Mouse (Mus musculus) heart, embryonic 14.5 days (tissue): Measurements from ENCODE around the gene Rpl23. TPM values are rescaled to one million over a fixed set of nuclear protein-coding genes. Genes with fewer than 3 reads are reported as not detected.
A peak's percentile ranks its signal among the peaks of the same experiment; 100 is the strongest.
"Not testable (repeated sequence)": the region's sequence is repeated elsewhere in the genome, so short reads cannot be mapped to it uniquely, and the experiment has no call there.

Experiments
- ATAC-seq: fragments of 200-750 bp; cut with Nextera tagmentation; 2 replicates; pipeline ENCODE4 v1.8.0; 2017; ENCODE audit warnings: low read depth, moderate TSS enrichment; ENCODE audit not compliant: insufficient number of reproducible peaks, insufficient read depth, low FRiP score
- H3K27ac ChIP-seq, 2 experiments: fragments of 200-500 bp in 1 of 2; fragments of 300-500 bp in 1 of 2; sonication (generic) in 1 of 2; replicated peaks in 1 of 2; 2 replicates each; pipeline ENCODE4 v1.5.1; 2012 to 2014; ENCODE audit warnings: low read depth in 2 of 2, low read length in 2 of 2, control low read depth in 1 of 2, mild to moderate bottlenecking in 1 of 2, mixed read lengths in 1 of 2; ENCODE audit not compliant: control insufficient read depth in 1 of 2, insufficient read depth in 1 of 2
- H3K27me3 ChIP-seq: fragments of 300-500 bp; sonication (generic); 2 replicates; pipeline ENCODE4 v1.6.1; 2014; ENCODE audit warnings: mild to moderate bottlenecking, low read length, control low read depth; ENCODE audit not compliant: control insufficient read depth, insufficient read depth
- H3K36me3 ChIP-seq: fragments of 300-500 bp; sonication (generic); 2 replicates; pipeline ENCODE4 v1.6.1; 2014; ENCODE audit warnings: mild to moderate bottlenecking, control low read depth, low read length, mixed read lengths; ENCODE audit not compliant: control insufficient read depth, insufficient read depth
- H3K4me1 ChIP-seq, 2 experiments: fragments of 200-500 bp in 1 of 2; fragments of 300-500 bp in 1 of 2; sonication (generic) in 1 of 2; 2 replicates each; pipeline ENCODE4 v1.6.1; 2012 to 2014; ENCODE audit warnings: low read length in 2 of 2, control low read depth in 1 of 2, mixed read lengths in 1 of 2; ENCODE audit not compliant: control insufficient read depth in 2 of 2, insufficient read depth in 2 of 2
- H3K4me2 ChIP-seq: fragments of 300-500 bp; sonication (generic); 2 replicates; pipeline ENCODE4 v1.6.1; 2014; ENCODE audit warnings: mild to moderate bottlenecking, low read length
- H3K4me3 ChIP-seq, 2 experiments: fragments of 200-500 bp in 1 of 2; fragments of 300-500 bp in 1 of 2; sonication (generic) in 1 of 2; 2 replicates each; pipeline ENCODE4 v1.5.1; 2012 to 2014; ENCODE audit warnings: low read length in 2 of 2, mild to moderate bottlenecking in 2 of 2, control low read depth in 1 of 2, low read depth in 1 of 2, moderate library complexity in 1 of 2; ENCODE audit not compliant: control insufficient read depth in 1 of 2, insufficient read depth in 1 of 2
- H3K9ac ChIP-seq: fragments of 300-500 bp; sonication (generic); 2 replicates; pipeline ENCODE4 v1.6.1; 2014; ENCODE audit warnings: mild to moderate bottlenecking, low read length
- H3K9me3 ChIP-seq: fragments of 300-500 bp; sonication (generic); 2 replicates; pipeline ENCODE4 v1.6.1; 2016; ENCODE audit warnings: low read length, control low read depth; ENCODE audit not compliant: control insufficient read depth
- WGBS: fragments of 180-500 bp; shearing (Covaris S2); extraction: QIAGEN DNeasy Blood & Tissue Kit; methylation state at CpG from one replicate; pipeline ENCODE4 v1.1.7; 2014; 5-methylcytosine and 5-hydroxymethylcytosine counted together
- polyA plus RNA-seq: library from polyadenylated mRNA; unstranded; fragments of >200 nt; fragmentation: Nextera tagmentation; extraction: Ambion mirVana; gene quantifications from 2 replicates; pipeline ENCODE4 v1.2.1, GENCODE M21; 2014

Gene Rpl23
- polyA plus RNA-seq, 1 experiment from 2014 or later: 536 TPM

GRCm38 (mm10) chr11:97742157-97742556 is 40.1 kb downstream of the Rpl23 start:
- no peak overlapping the region for H3K27ac ChIP-seq
- H3K27me3 ChIP-seq: no peaks in the 10 kb centered on the region
- H3K9me3 ChIP-seq: no peaks in the 10 kb centered on the region
- ATAC-seq: no peak
- H3K9ac ChIP-seq: no peak overlapping the region
- peaks cover 12 to 19% of the 10 kb centered on the region in 2 experiments for H3K4me1 ChIP-seq
- no peak overlapping the region for H3K4me3 ChIP-seq
- H3K4me2 ChIP-seq: no peak overlapping the region
- peaks cover 11% of the 10 kb centered on the region for H3K36me3 ChIP-seq
- WGBS: 79% methylated on average over 5 of the region's 5 CpGs

- ATAC-seq: no peak
Observed at GRCm38 (mm10) chr11:97740190-97740589, 42.0 kb downstream of the Rpl23 start.

GRCm38 (mm10) chr11:97739155-97739554 is 43.1 kb downstream of the Rpl23 start:
- Histone ChIP-seq H3K4me1 (peaks cover 12 to 17% of the 10 kb centered on the region in 2 experiments), H3K9ac (no peak overlapping the region), H3K4me3 (no peak overlapping the region), H3K9me3 (no peaks in the 10 kb centered on the region), H3K36me3 (no peaks in the 10 kb centered on the region), H3K27ac (no peak overlapping the region), H3K4me2 (no peak overlapping the region), H3K27me3 (no peaks in the 10 kb centered on the region)
- ATAC-seq: no peak
- 90% methylated on average over 3 of the region's 3 CpGs for WGBS

More at GRCm38 (mm10) chr11:97740190-97740589, 42.0 kb downstream of the Rpl23 start:
- Histone ChIP-seq H3K9ac (peak overlapping the region; percentile 34; the same call in 1 of the 2 replicates), H3K9me3 (no peaks in the 10 kb centered on the region), H3K36me3 (no peaks in the 10 kb centered on the region), H3K4me1 (peaks cover 12 to 17% of the 10 kb centered on the region in 2 experiments), H3K4me3 (no peak overlapping the region), H3K27me3 (no peaks in the 10 kb centered on the region), H3K27ac (no peak overlapping the region; a peak in 1 of 4 replicates), H3K4me2 (no peak overlapping the region)
- WGBS: 43% methylated on average over 7 of the region's 7 CpGs

GRCm38 (mm10) chr11:97738703-97739102 is 43.5 kb downstream of the Rpl23 start:
- Histone ChIP-seq H3K36me3 (no peaks in the 10 kb centered on the region), H3K4me1 (peaks cover 12 to 15% of the 10 kb centered on the region in 2 experiments), H3K27me3 (no peaks in the 10 kb centered on the region), H3K4me2 (no peak overlapping the region), H3K9me3 (no peaks in the 10 kb centered on the region), H3K4me3 (no peak overlapping the region), H3K27ac (no peak overlapping the region), H3K9ac (no peak overlapping the region)
- ATAC-seq: no peak
- 63% methylated on average over 6 of the region's 6 CpGs for WGBS

- Histone ChIP-seq H3K9me3 (no peaks in the 10 kb centered on the region), H3K4me1 (peaks cover 2 to 4% of the 10 kb centered on the region in 2 experiments; a peak in 2 of 4 replicates), H3K27me3 (no peaks in the 10 kb centered on the region), H3K27ac (no peak overlapping the region), H3K9ac (no peak overlapping the region), H3K4me3 (no peak overlapping the region), H3K4me2 (no peak overlapping the region), H3K36me3 (no peaks in the 10 kb centered on the region)
- WGBS: 74% methylated on average over 4 of the region's 4 CpGs
- no peak for ATAC-seq
Observed at GRCm38 (mm10) chr11:97737600-97737999, 44.6 kb downstream of the Rpl23 start.

- H3K27ac ChIP-seq: no peak overlapping the region
- peaks cover 8% of the 10 kb centered on the region for H3K36me3 ChIP-seq
- H3K27me3 ChIP-seq: no peaks in the 10 kb centered on the region
- H3K9me3 ChIP-seq: no peaks in the 10 kb centered on the region
- no peak for ATAC-seq
- no peak overlapping the region for H3K9ac ChIP-seq
- H3K4me2 ChIP-seq: no peak overlapping the region
- WGBS: 82% methylated on average over 5 of the region's 5 CpGs
- no peak overlapping the region for H3K4me3 ChIP-seq
- no peaks in the 10 kb centered on the region for H3K4me1 ChIP-seq
Observed at GRCm38 (mm10) chr11:97736645-97737044, 45.6 kb downstream of the Rpl23 start.

GRCm38 (mm10) chr11:97734810-97735209 is 47.4 kb downstream of the Rpl23 start:
- not testable (repeated sequence) for H3K4me3 ChIP-seq, H3K27me3 ChIP-seq, H3K9me3 ChIP-seq, H3K9ac ChIP-seq, H3K4me1 ChIP-seq, ATAC-seq, H3K27ac ChIP-seq, H3K4me2 ChIP-seq
- peaks cover 23% of the 10 kb centered on the region for H3K36me3 ChIP-seq
- 85% methylated on average over 5 of the region's 5 CpGs for WGBS

- Histone ChIP-seq H3K27me3 (no peaks in the 10 kb centered on the region), H3K4me1 (no peaks in the 10 kb centered on the region), H3K27ac (no peak overlapping the region), H3K36me3 (peaks cover 33% of the 10 kb centered on the region), H3K4me3 (no peak overlapping the region), H3K4me2 (no peak overlapping the region), H3K9me3 (no peaks in the 10 kb centered on the region), H3K9ac (no peak overlapping the region; the same call in 1 of the 2 replicates)
- WGBS: 53% methylated on average over 10 of the region's 10 CpGs
- no peak for ATAC-seq
Observed at GRCm38 (mm10) chr11:97733689-97734088, 48.5 kb downstream of the Rpl23 start.
